Mouse (Mus musculus): ENCODE results near the gene Sema3a.

GRCm38 (mm10) chr5:13337665-13338064 lies 212.5 kb downstream of the Sema3a start:
- TF ChIP-seq POLR2A (IDR thresholded peaks at IDR 0.05; ENCODE audit: insufficient read depth, low read length) (no peak), EP300 (IDR thresholded peaks at IDR 0.05; ENCODE audit: insufficient read depth, low read depth, low read length) (no peak), CTCF (IDR thresholded peaks at IDR 0.05; ENCODE audit: low read depth, low read length) (no peak)

Measured in ES-Bruce4 (cell line).